Mouse (Mus musculus): Measurements from ENCODE around the gene R3hdm4. TPM values are rescaled to one million over a fixed set of nuclear protein-coding genes. Genes with fewer than 3 reads are reported as not detected.
A peak's percentile ranks its signal among the peaks of the same experiment; 100 is the strongest.

R3hdm4 gene
- total and polyA plus RNA-seq, 3 experiments: 10.5 to 59.4 (median 22.3) TPM

DNA sequence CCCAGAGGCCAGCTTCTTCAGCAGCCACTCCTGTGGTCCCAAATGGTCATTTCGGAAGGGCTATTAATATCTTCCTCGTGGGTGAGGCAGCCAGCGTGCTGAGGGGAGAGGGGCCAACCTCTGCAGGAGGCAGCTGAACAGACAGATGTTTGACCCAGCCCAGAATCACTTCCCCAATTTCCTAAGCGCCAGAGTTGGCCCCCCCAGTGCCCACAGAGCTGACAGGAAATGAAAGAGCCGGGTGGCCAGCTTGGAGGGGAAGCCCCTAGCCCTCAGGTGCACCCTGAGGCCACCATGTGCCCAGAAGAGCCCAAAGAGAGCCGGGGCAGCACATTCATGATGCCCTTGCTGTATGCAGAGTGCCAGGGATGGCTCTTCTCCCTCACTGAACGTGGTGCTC lies 19.7 kb upstream of the R3hdm4 start (continued):
- TF ChIP-seq TBP (conservative IDR thresholded peaks at IDR 0.05; ENCODE audit: low read depth, low read length) (peak; percentile 55; the same call in 1 of the 2 replicates), CTCF (conservative IDR thresholded peaks at IDR 0.05 in 1 of 2, IDR thresholded peaks at IDR 0.05 in 1 of 2; ENCODE audit: low read depth in 2 of 2, low read length in 2 of 2) (no peak), JUND (conservative IDR thresholded peaks at IDR 0.05; ENCODE audit: low read depth, low read length) (0 out of 2 replicates have a peak, but pooled peaks have one; percentile 13), IRF4 (IDR thresholded peaks at IDR 0.05; ENCODE audit: low read depth, low read length) (peak; percentile 99), MAFK (IDR thresholded peaks at IDR 0.05; ENCODE audit: insufficient replicate concordance, low read length) (peak; percentile 86), PAX5 (IDR thresholded peaks at IDR 0.05; ENCODE audit: low read length) (no peak), EP300 (IDR thresholded peaks at IDR 0.05; ENCODE audit: low read length) (peak; percentile 100), ZKSCAN1 (IDR thresholded peaks at IDR 0.05; ENCODE audit: borderline replicate concordance, low read depth, low read length) (no peak; the same call in 1 of the 2 replicates), GABPA (IDR thresholded peaks at IDR 0.05; ENCODE audit: insufficient replicate concordance, low read depth, low read length) (no peak), MEF2A (IDR thresholded peaks at IDR 0.05; ENCODE audit: borderline replicate concordance, low read depth, low read length) (peak; percentile 99), ELF1 (IDR thresholded peaks at IDR 0.05; ENCODE audit: low read depth, low read length) (peak; percentile 62; the same call in 1 of the 2 replicates), BHLHE40 (IDR thresholded peaks at IDR 0.05; ENCODE audit: low read depth, low read length) (peak; percentile 98), MYC (IDR thresholded peaks at IDR 0.05; ENCODE audit: low read depth, low read length) (peak; percentile 96), MAZ (IDR thresholded peaks at IDR 0.05; ENCODE audit: low read depth, low read length) (peak; percentile 100)

DNA sequence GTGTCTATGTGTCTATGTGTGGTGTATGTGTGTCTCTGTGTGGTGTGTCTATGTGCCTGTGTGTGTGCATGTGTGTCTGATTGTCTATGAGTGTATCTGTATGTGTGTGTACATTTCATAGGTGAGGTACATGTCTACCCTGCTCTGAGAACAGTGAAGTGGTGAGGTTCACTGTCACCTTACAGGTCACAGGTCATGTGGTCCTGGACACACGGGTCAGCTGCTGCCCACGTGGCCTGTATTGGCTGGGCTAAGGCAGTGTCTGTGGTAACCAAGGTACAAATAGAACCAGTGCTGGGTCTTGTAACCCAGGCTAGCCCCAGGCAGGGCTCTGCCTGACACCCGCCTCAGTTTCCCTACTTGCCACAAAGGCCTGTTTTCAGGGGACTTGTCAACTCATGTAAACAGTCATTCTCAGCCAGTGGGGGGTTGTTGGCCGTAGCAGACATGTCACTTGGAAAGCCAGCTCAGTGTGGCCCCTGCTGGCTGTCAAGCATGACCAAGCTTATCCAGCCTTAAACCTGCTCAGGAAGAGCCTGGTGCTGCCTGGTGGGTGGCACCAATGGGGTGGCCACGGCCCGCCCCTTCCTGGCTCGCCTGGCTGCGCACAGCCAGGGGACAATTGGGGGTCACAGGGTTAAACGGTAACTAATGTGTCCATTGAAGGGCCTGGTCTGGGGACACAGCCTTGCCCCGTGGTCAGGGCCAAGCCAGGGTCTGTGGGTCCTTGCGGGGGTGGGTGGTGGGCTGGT lies 16.9 kb upstream of the R3hdm4 start:
- no peaks in the 10 kb centered on the region for H3K9me3 ChIP-seq (replicated peaks; ENCODE audit: low read length)
- peak overlapping the region; percentile 97 for H3K27ac ChIP-seq (ENCODE audit: insufficient read depth, low read depth)
- peak overlapping the region in 1 of 3 experiments; percentile 40 for H3K4me3 ChIP-seq (replicated peaks in 1 of 3; ENCODE audit: low read depth in 2 of 3, low read length in 2 of 3, poor library complexity in 1 of 3)

More for the DNA sequence above, 16.9 kb upstream of the R3hdm4 start:
- TF ChIP-seq EP300 (IDR thresholded peaks at IDR 0.05; ENCODE audit: low read length) (no peak), USF1 (IDR thresholded peaks at IDR 0.05; ENCODE audit: low read depth, low read length) (peak; percentile 48), BHLHE40 (IDR thresholded peaks at IDR 0.05; ENCODE audit: low read depth, low read length) (no peak), MAZ (IDR thresholded peaks at IDR 0.05; ENCODE audit: low read depth, low read length) (no peak), RAD21 (IDR thresholded peaks at IDR 0.05; ENCODE audit: low read depth, low read length) (no peak), POLR2AphosphoS2 (IDR thresholded peaks at IDR 0.05; ENCODE audit: low read depth, low read length) (no peak; the same call in 1 of the 2 replicates), ZMIZ1 (IDR thresholded peaks at IDR 0.05; ENCODE audit: low read depth, low read length) (no peak), ZNF384 (IDR thresholded peaks at IDR 0.05; ENCODE audit: low read depth, low read length) (no peak), TCF12 (IDR thresholded peaks at IDR 0.05; ENCODE audit: low read depth, low read length) (0 out of 2 replicates have a peak, but pooled peaks have one; percentile 2), POLR2A (IDR thresholded peaks at IDR 0.05; ENCODE audit: low read depth, low read length) (peak; percentile 23; the same call in 1 of the 2 replicates), KAT2A (IDR thresholded peaks at IDR 0.05; ENCODE audit: insufficient replicate concordance, low read length) (no peak), CHD1 (IDR thresholded peaks at IDR 0.05; ENCODE audit: low read depth, low read length) (0 out of 2 replicates have a peak, but pooled peaks have one; percentile 37), SMC3 (IDR thresholded peaks at IDR 0.05; ENCODE audit: low read depth, low read length) (no peak), TBP (conservative IDR thresholded peaks at IDR 0.05; ENCODE audit: low read depth, low read length) (no peak), MXI1 (IDR thresholded peaks at IDR 0.05; ENCODE audit: low read depth, low read length) (peak; percentile 55), CHD2 (IDR thresholded peaks at IDR 0.05; ENCODE audit: low read length) (no peak), MYC (IDR thresholded peaks at IDR 0.05; ENCODE audit: low read depth, low read length) (peak; percentile 31; the same call in 1 of the 2 replicates), ETS1 (conservative IDR thresholded peaks at IDR 0.05; ENCODE audit: low read depth, low read length) (no peak), CTCF (conservative IDR thresholded peaks at IDR 0.05 in 1 of 2, IDR thresholded peaks at IDR 0.05 in 1 of 2; ENCODE audit: low read depth in 2 of 2, low read length in 2 of 2) (peak in 1 of 2 experiments; percentile 5; a peak in 1 of 4 replicates), ELF1 (IDR thresholded peaks at IDR 0.05; ENCODE audit: low read depth, low read length) (no peak), MAX (IDR thresholded peaks at IDR 0.05; ENCODE audit: low read length) (no peak; the same call in 1 of the 2 replicates)
- peaks cover 79 to 96% of the 10 kb centered on the region in 2 experiments for H3K4me1 ChIP-seq (ENCODE audit: control insufficient read depth in 1 of 2, insufficient read depth in 2 of 2)
- peaks cover 86% of the 10 kb centered on the region for H3K79me2 ChIP-seq (replicated peaks; ENCODE audit: control insufficient read depth, extremely low read depth, insufficient read depth, poor library complexity, severe bottlenecking)
- no peak overlapping the region for H3K9ac ChIP-seq (ENCODE audit: insufficient read depth, low read depth)
- H3K27me3 ChIP-seq (replicated peaks): no peaks in the 10 kb centered on the region
- in situ Hi-C loops (cut with MboI; ENCODE audit: low pct_ligation_motif_present, low pct_unique_long_range_greater_than_20kb, low sequenced_read_pairs): no loop called here
- DNase-seq (ENCODE audit: extremely low read depth): no peak
- dilution Hi-C loops (cut with MboI; ENCODE audit: extremely low pct_ligation_motif_present, extremely low pct_unique_long_range_greater_than_20kb, low sequenced_read_pairs): no loop called here
- H3K4me2 ChIP-seq (ENCODE audit: insufficient read depth, low read depth, poor library complexity, severe bottlenecking): no peak overlapping the region; the same call in 1 of the 2 replicates
- H3K36me3 ChIP-seq (replicated peaks in 1 of 2; ENCODE audit: control insufficient read depth in 1 of 2, insufficient read depth in 1 of 2, low read length in 1 of 2): peaks cover 61 to 90% of the 10 kb centered on the region in 2 experiments

Data from CH12.LX (cell line).